Mouse (Mus musculus): ENCODE results near the gene Hadh. TPM values are rescaled to one million over a fixed set of nuclear protein-coding genes. Genes with fewer than 3 reads are reported as not detected.

Hadh gene
- polyA plus RNA-seq, 1 experiment from 2014 or later: 198 TPM

DNA sequence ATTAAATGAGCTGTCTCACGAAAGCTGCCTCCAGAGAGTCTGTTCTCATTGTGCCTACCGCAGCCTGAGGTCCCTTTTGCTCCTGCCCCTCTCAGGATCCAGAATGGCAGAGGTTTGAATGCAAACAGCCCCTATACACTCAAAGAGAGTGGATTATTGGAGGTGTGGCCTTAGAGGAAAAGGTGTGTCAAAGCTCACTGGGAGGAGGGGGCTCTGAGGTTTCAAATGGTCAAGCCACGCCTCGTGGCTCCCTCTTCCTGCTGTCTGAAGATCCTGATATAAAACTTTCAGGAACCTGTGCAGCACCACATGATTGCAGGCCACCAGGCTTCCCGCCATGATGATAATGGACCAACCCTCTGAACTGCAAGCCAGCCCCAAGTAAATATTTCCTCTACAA lies 24.1 kb downstream of the Hadh start:
- Histone ChIP-seq H3K9ac (ENCODE audit: low read length) (no peak overlapping the region), H3K36me3 (ENCODE audit: control insufficient read depth, insufficient read depth, low read length) (peaks cover 59% of the 10 kb centered on the region), H3K4me3 (ENCODE audit: control insufficient read depth in 1 of 2, insufficient read depth in 1 of 2, low read depth in 1 of 2, low read length in 2 of 2) (no peak overlapping the region), H3K27me3 (ENCODE audit: control insufficient read depth, insufficient read depth, low read length) (no peaks in the 10 kb centered on the region), H3K9me3 (ENCODE audit: control insufficient read depth, low read length) (no peaks in the 10 kb centered on the region), H3K4me1 (ENCODE audit: control insufficient read depth in 2 of 2, insufficient read depth in 2 of 2, low read length in 2 of 2) (peaks cover 33 to 42% of the 10 kb centered on the region in 2 experiments), H3K27ac (replicated peaks in 1 of 2; ENCODE audit: control insufficient read depth in 1 of 2, insufficient read depth in 1 of 2, low read depth in 2 of 2, low read length in 2 of 2) (no peak overlapping the region), H3K4me2 (ENCODE audit: low read length) (no peak overlapping the region)
- WGBS: 89% methylated on average over 5 of the region's 5 CpGs
- ATAC-seq (ENCODE audit: insufficient number of reproducible peaks, insufficient read depth, low FRiP score, low read depth): no peak

DNA sequence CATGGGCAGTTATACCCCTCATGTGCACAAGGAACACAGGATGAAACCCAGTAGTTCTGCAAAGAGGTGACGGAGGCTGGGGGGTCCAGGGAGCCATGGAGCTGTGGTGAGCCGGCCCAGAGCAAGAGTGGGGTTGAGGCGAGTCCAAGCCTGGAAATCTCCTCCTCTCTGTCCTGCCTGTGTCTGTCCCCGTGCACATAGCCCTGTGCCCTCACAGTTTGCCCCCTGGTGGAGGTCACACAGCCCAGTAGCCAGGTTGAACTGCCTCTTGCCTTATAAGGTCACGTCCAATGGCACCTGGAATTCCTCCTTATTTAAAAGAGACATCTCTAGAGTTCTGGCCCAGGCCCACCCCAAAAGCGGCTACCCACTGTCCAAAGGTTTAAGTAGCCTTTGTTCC lies 24.5 kb downstream of the Hadh start:
- peaks cover 61% of the 10 kb centered on the region for H3K36me3 ChIP-seq (ENCODE audit: control insufficient read depth, insufficient read depth, low read length)
- ATAC-seq (ENCODE audit: insufficient number of reproducible peaks, insufficient read depth, low FRiP score, low read depth): no peak

DNA sequence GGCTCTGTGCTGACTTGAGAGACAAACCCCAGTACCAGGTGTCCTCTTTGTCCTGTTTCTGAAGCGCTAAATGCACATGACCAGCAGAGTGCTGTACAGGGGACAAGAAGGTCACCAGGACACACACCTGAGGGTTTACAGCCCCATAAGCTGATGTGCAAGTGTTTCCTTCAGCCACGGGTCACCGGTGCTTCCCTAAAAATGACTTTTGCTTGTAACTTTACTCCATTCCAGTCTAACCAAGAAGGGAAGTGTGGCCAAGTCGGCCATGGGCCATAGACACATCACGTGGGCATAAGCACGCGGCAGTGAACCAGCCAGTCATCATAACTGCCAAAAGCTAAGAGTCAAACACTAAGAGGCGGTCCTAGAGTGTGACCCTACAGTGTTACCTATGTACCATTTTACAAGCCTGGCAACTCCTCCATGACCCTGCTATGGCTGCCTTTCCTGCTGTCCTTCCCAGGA lies 25.3 kb downstream of the Hadh start:
- WGBS: 90% methylated on average over 8 of the region's 8 CpGs
- no peak for ATAC-seq (ENCODE audit: insufficient number of reproducible peaks, insufficient read depth, low FRiP score, low read depth)
- Histone ChIP-seq H3K27me3 (ENCODE audit: control insufficient read depth, insufficient read depth, low read length) (no peaks in the 10 kb centered on the region), H3K4me2 (ENCODE audit: low read length) (no peak overlapping the region), H3K9ac (ENCODE audit: low read length) (no peak overlapping the region), H3K4me3 (ENCODE audit: control insufficient read depth in 1 of 2, insufficient read depth in 1 of 2, low read depth in 1 of 2, low read length in 2 of 2) (no peak overlapping the region), H3K36me3 (ENCODE audit: control insufficient read depth, insufficient read depth, low read length) (peaks cover 67% of the 10 kb centered on the region), H3K27ac (replicated peaks in 1 of 2; ENCODE audit: control insufficient read depth in 1 of 2, insufficient read depth in 1 of 2, low read depth in 2 of 2, low read length in 2 of 2) (peak overlapping the region; percentile 61 to 65; a peak in 3 of 4 replicates), H3K9me3 (ENCODE audit: control insufficient read depth, low read length) (no peaks in the 10 kb centered on the region), H3K4me1 (ENCODE audit: control insufficient read depth in 2 of 2, insufficient read depth in 2 of 2, low read length in 2 of 2) (peaks cover 21 to 30% of the 10 kb centered on the region in 2 experiments)

More for the DNA sequence above, 24.5 kb downstream of the Hadh start:
- WGBS: 68% methylated on average over 6 of the region's 6 CpGs
- Histone ChIP-seq H3K4me1 (ENCODE audit: control insufficient read depth in 2 of 2, insufficient read depth in 2 of 2, low read length in 2 of 2) (peaks cover 30 to 38% of the 10 kb centered on the region in 2 experiments), H3K27ac (replicated peaks in 1 of 2; ENCODE audit: control insufficient read depth in 1 of 2, insufficient read depth in 1 of 2, low read depth in 2 of 2, low read length in 2 of 2) (no peak overlapping the region), H3K9ac (ENCODE audit: low read length) (no peak overlapping the region), H3K4me3 (ENCODE audit: control insufficient read depth in 1 of 2, insufficient read depth in 1 of 2, low read depth in 1 of 2, low read length in 2 of 2) (no peak overlapping the region), H3K27me3 (ENCODE audit: control insufficient read depth, insufficient read depth, low read length) (no peaks in the 10 kb centered on the region), H3K9me3 (ENCODE audit: control insufficient read depth, low read length) (no peaks in the 10 kb centered on the region), H3K4me2 (ENCODE audit: low read length) (no peak overlapping the region)

DNA sequence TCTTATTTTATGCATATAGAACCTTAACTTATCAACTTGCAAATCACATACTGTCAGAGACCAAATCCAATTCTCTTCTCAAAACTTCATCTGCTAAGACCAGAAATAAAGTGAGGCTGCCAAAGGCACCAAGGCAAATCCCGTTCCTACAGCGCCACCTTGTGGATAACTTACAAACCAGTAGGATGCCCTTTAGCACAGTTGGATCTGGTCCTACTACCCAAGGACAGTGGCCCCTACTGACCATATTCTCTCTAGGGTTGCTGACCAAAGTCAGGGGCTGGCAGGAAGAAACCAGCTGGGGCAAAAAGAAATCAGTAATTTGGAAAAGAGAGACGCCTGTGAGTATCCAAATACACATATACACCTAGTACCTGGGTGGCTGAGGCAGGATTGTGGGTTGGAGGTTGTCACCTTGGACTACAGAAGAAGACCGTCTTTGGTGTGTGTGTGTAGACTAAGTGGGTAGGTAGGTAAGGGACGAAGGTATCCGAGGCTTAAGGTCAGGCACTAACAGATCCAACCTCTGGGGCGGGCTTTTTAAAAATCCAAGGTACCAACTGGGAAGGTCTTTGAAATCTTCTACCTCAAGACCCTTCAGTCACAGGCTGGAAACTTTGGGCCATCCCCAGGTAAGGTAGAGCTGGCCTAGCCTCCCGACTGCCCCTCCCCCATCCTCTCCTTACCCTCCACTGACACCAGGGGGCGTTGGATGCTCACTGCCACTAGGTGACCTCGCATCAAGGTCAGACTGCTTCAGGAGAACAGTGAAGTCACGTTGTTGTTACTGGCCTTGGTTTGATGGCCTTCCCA lies 25.9 kb downstream of the Hadh start:
- Histone ChIP-seq H3K4me2 (ENCODE audit: low read length) (no peak overlapping the region), H3K36me3 (ENCODE audit: control insufficient read depth, insufficient read depth, low read length) (peaks cover 74% of the 10 kb centered on the region), H3K4me3 (ENCODE audit: control insufficient read depth in 1 of 2, insufficient read depth in 1 of 2, low read depth in 1 of 2, low read length in 2 of 2) (no peak overlapping the region), H3K27ac (replicated peaks in 1 of 2; ENCODE audit: control insufficient read depth in 1 of 2, insufficient read depth in 1 of 2, low read depth in 2 of 2, low read length in 2 of 2) (peak overlapping the region; percentile 63 to 65; a peak in 3 of 4 replicates), H3K27me3 (ENCODE audit: control insufficient read depth, insufficient read depth, low read length) (no peaks in the 10 kb centered on the region), H3K9me3 (ENCODE audit: control insufficient read depth, low read length) (no peaks in the 10 kb centered on the region), H3K4me1 (ENCODE audit: control insufficient read depth in 2 of 2, insufficient read depth in 2 of 2, low read length in 2 of 2) (peaks cover 15 to 24% of the 10 kb centered on the region in 2 experiments), H3K9ac (ENCODE audit: low read length) (no peak overlapping the region)
- WGBS: 51% methylated on average over 11 of the region's 11 CpGs
- no peak for ATAC-seq (ENCODE audit: insufficient number of reproducible peaks, insufficient read depth, low FRiP score, low read depth)

DNA sequence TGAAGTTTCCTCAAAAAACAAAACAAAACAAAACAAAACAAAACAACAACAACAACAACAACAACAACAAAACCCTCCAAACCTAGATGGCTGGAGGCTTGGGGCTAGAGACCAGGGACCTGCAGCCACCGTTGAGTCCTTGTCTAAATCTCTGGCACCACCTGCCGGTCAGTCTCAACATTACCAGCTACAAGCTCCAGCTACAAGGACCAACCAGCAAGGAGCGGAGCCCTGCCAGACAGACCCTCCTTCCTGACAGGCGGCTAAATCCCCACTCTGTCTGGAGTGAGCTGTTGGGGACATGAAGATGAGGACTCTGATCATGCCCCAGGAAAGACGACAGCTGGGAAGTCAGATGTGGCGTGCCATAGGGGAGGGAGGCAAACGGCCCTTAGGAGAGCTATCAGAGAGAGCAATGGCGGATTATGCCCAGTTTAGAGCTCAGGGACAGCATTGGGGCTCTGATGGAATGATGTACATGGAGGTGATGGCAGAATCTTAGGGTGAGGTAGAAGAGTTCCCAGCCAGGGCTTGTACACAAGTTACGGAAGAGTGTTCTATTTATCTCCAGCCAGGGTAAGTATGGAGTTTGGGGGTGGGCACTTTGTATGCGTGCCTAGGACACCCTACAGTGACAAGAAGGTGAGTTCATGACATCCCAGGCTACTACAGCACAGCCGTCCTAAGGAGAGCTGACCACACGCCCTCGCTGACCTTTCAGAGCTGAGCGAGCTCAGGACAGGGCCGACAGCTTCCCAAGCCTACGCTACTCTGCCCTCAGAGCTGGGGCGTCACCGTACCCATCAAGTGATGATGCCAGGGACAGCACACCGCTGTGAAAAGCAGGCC lies 33.9 kb downstream of the Hadh start:
- Histone ChIP-seq H3K4me1 (ENCODE audit: control insufficient read depth in 2 of 2, insufficient read depth in 2 of 2, low read length in 2 of 2) (no peaks in the 10 kb centered on the region), H3K4me2 (ENCODE audit: low read length) (no peak overlapping the region), H3K27ac (replicated peaks in 1 of 2; ENCODE audit: control insufficient read depth in 1 of 2, insufficient read depth in 1 of 2, low read depth in 2 of 2, low read length in 2 of 2) (no peak overlapping the region), H3K36me3 (ENCODE audit: control insufficient read depth, insufficient read depth, low read length) (peaks cover 69% of the 10 kb centered on the region), H3K4me3 (ENCODE audit: control insufficient read depth in 1 of 2, insufficient read depth in 1 of 2, low read depth in 1 of 2, low read length in 2 of 2) (no peak overlapping the region), H3K9ac (ENCODE audit: low read length) (no peak overlapping the region), H3K27me3 (ENCODE audit: control insufficient read depth, insufficient read depth, low read length) (no peaks in the 10 kb centered on the region), H3K9me3 (ENCODE audit: control insufficient read depth, low read length) (no peaks in the 10 kb centered on the region)
- ATAC-seq (ENCODE audit: insufficient number of reproducible peaks, insufficient read depth, low FRiP score, low read depth): peak; percentile 34; the same call in 1 of the 2 replicates
- WGBS: 57% methylated on average over 19 of the region's 19 CpGs

DNA sequence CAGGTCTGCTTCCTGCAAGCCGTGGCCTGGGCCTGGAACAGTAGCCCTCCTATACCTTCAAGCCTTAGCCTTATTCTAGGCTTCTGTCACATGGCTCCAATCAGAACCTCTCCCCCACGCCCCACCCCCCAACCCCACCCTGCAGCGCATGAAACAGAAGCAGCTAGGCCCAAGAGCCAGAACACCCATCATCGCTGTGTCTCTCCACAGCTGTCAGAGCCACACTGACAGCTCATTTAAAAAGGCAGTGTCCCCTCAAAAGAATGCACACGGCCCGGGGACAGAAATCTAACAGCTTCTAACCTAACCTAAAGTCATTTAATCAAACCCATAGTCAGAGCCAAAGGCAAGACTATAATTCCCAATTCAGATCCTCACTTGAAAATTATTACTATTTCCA lies 34.8 kb downstream of the Hadh start:
- ATAC-seq (ENCODE audit: insufficient number of reproducible peaks, insufficient read depth, low FRiP score, low read depth): no peak
- peaks cover 71% of the 10 kb centered on the region for H3K36me3 ChIP-seq (ENCODE audit: control insufficient read depth, insufficient read depth, low read length)
- 74% methylated on average over 6 of the region's 6 CpGs for WGBS
- no peaks in the 10 kb centered on the region for H3K27me3 ChIP-seq (ENCODE audit: control insufficient read depth, insufficient read depth, low read length)
- no peaks in the 10 kb centered on the region for H3K9me3 ChIP-seq (ENCODE audit: control insufficient read depth, low read length)
- no peak overlapping the region for H3K4me2 ChIP-seq (ENCODE audit: low read length)
- no peak overlapping the region for H3K4me3 ChIP-seq (ENCODE audit: control insufficient read depth in 1 of 2, insufficient read depth in 1 of 2, low read depth in 1 of 2, low read length in 2 of 2)
- H3K27ac ChIP-seq (replicated peaks in 1 of 2; ENCODE audit: control insufficient read depth in 1 of 2, insufficient read depth in 1 of 2, low read depth in 2 of 2, low read length in 2 of 2): no peak overlapping the region
- no peaks in the 10 kb centered on the region for H3K4me1 ChIP-seq (ENCODE audit: control insufficient read depth in 2 of 2, insufficient read depth in 2 of 2, low read length in 2 of 2)
- no peak overlapping the region for H3K9ac ChIP-seq (ENCODE audit: low read length)

DNA sequence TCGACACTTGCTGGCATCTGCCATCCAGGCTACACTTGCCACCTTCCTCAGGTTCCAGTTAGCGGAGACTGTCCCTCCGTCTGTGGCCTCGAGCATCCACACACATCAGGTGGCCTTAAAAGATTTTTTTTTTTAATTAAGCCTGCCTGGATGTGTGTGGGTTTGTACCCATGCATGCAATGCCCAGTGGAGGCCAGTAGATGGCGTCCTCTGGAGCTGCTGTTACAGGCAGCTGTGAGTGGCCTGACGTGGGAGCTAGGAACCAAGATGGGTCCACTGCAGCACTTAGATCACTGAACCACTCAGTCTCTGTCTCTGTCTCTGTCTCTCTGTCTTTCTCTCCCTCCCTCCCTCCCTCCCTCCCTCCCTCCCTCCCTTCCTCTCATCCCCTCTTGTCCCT lies 43.8 kb downstream of the Hadh start:
- WGBS: 71% methylated on average over 6 of the region's 6 CpGs
- H3K27ac ChIP-seq (replicated peaks in 1 of 2; ENCODE audit: control insufficient read depth in 1 of 2, insufficient read depth in 1 of 2, low read depth in 2 of 2, low read length in 2 of 2): no peak overlapping the region
- no peak overlapping the region for H3K4me3 ChIP-seq (ENCODE audit: control insufficient read depth in 1 of 2, insufficient read depth in 1 of 2, low read depth in 1 of 2, low read length in 2 of 2)
- ATAC-seq (ENCODE audit: insufficient number of reproducible peaks, insufficient read depth, low FRiP score, low read depth): no peak
- no peak overlapping the region for H3K4me2 ChIP-seq (ENCODE audit: low read length)
- no peaks in the 10 kb centered on the region for H3K4me1 ChIP-seq (ENCODE audit: control insufficient read depth in 2 of 2, insufficient read depth in 2 of 2, low read length in 2 of 2)
- no peaks in the 10 kb centered on the region for H3K9me3 ChIP-seq (ENCODE audit: control insufficient read depth, low read length)
- no peaks in the 10 kb centered on the region for H3K27me3 ChIP-seq (ENCODE audit: control insufficient read depth, insufficient read depth, low read length)
- H3K36me3 ChIP-seq (ENCODE audit: control insufficient read depth, insufficient read depth, low read length): peaks cover 26% of the 10 kb centered on the region
- no peak overlapping the region for H3K9ac ChIP-seq (ENCODE audit: low read length)
